Mouse (Mus musculus) embryonic facial prominence, embryonic 12.5 days (tissue): Measurements from ENCODE around the gene Sgca. TPM values are rescaled to one million over a fixed set of nuclear protein-coding genes. Genes with fewer than 3 reads are reported as not detected.
A peak's percentile ranks its signal among the peaks of the same experiment; 100 is the strongest.

ENCODE experiments used
- ATAC-seq: fragments of 200-750 bp; cut with Nextera tagmentation; 2 replicates; pipeline ENCODE4 v1.8.0; 2017; ENCODE audit not compliant: insufficient number of reproducible peaks, insufficient read depth, low FRiP score, low TSS enrichment
- H3K27ac ChIP-seq: fragments of 300-500 bp; sonication (generic); 2 replicates; pipeline ENCODE4 v1.5.1; 2016; ENCODE audit warnings: mild to moderate bottlenecking
- H3K27me3 ChIP-seq: fragments of 300-500 bp; sonication (generic); 2 replicates; pipeline ENCODE4 v1.6.1; 2016; ENCODE audit warnings: mild to moderate bottlenecking, moderate library complexity
- H3K36me3 ChIP-seq: fragments of 300-500 bp; sonication (generic); 2 replicates; pipeline ENCODE4 v1.6.1; 2016; ENCODE audit warnings: mild to moderate bottlenecking
- H3K4me1 ChIP-seq: fragments of 300-500 bp; sonication (generic); 2 replicates; pipeline ENCODE4 v1.6.1; 2016
- H3K4me2 ChIP-seq: fragments of 300-500 bp; sonication (generic); replicated peaks from 2 replicates; pipeline ENCODE4 v1.6.1; 2016; ENCODE audit warnings: mild to moderate bottlenecking, moderate library complexity
- H3K4me3 ChIP-seq: fragments of 300-500 bp; sonication (generic); 2 replicates; pipeline ENCODE4 v1.5.1; 2016; ENCODE audit warnings: mild to moderate bottlenecking
- H3K9ac ChIP-seq: fragments of 300-500 bp; sonication (generic); 2 replicates; pipeline ENCODE4 v1.6.1; 2016; ENCODE audit warnings: mild to moderate bottlenecking, moderate library complexity
- H3K9me3 ChIP-seq: fragments of 300-500 bp; sonication (generic); 2 replicates; pipeline ENCODE4 v1.6.1; 2016; ENCODE audit warnings: mild to moderate bottlenecking, moderate library complexity
- WGBS: fragments of 180-500 bp; shearing (Covaris S2); methylation state at CpG from one replicate; pipeline ENCODE4 v1.1.7; 2016; 5-methylcytosine and 5-hydroxymethylcytosine counted together
- polyA plus RNA-seq: library from polyadenylated mRNA; unstranded; fragments of >200 nt; fragmentation: Nextera tagmentation; extraction: Ambion mirVana; gene quantifications from 2 replicates; pipeline ENCODE4 v1.2.1, GENCODE M21; 2016

The Sgca gene
- polyA plus RNA-seq, 1 experiment from 2014 or later = 1.8 TPM

DNA sequence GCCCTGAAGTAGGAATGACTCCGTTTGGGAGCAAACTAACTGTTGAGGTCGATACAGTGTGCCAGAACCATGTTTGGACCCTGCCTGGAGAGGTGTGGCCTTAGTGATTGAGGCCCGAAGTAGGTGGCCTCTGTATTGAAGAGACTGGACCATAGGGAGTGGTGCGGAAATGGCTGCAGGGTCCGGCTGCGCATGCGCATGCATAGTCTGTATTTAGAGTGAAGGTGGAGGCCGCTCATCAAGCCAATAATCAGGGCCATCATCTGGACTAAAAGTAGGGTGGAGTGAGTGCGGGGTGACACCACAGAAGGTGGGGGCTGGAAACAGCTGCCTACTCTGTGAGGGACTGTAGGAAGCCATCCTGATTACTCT lies 18.4 kb downstream of the Sgca start:
- Histone ChIP-seq H3K27ac (no peak overlapping the region), H3K27me3 (no peaks in the 10 kb centered on the region), H3K4me3 (no peak overlapping the region), H3K9ac (no peak overlapping the region), H3K36me3 (no peaks in the 10 kb centered on the region), H3K4me2 (no peak overlapping the region), H3K4me1 (peaks cover 9% of the 10 kb centered on the region; the same call in 1 of the 2 replicates), H3K9me3 (no peaks in the 10 kb centered on the region)
- no peak for ATAC-seq
- 85% methylated on average over 9 of the region's 9 CpGs for WGBS

GRCm38 (mm10) chr11:94955103-94955502 lies 21.0 kb downstream of the Sgca start:
- ATAC-seq = no peak
- Histone ChIP-seq H3K27ac (peak overlapping the region; percentile 47; the same call in 1 of the 2 replicates), H3K36me3 (peaks cover 19% of the 10 kb centered on the region), H3K27me3 (no peaks in the 10 kb centered on the region), H3K4me1 (peaks cover 10% of the 10 kb centered on the region), H3K4me2 (0 out of 2 replicates have a peak overlapping the region, but pooled peaks have one; percentile 3), H3K4me3 (no peak overlapping the region), H3K9me3 (no peaks in the 10 kb centered on the region), H3K9ac (no peak overlapping the region)
- 45% methylated on average over 9 of the region's 9 CpGs for WGBS

- Histone ChIP-seq H3K9me3 (no peaks in the 10 kb centered on the region), H3K27me3 (no peaks in the 10 kb centered on the region), H3K27ac (0 out of 2 replicates have a peak overlapping the region, but pooled peaks have one; percentile 37), H3K9ac (no peak overlapping the region), H3K36me3 (peaks cover 48% of the 10 kb centered on the region), H3K4me2 (no peak overlapping the region), H3K4me1 (peaks cover 6% of the 10 kb centered on the region), H3K4me3 (no peak overlapping the region)
- WGBS = 13% methylated on average over 6 of the region's 6 CpGs
- no peak for ATAC-seq
Measured at GRCm38 (mm10) chr11:94952169-94952568, 24.0 kb downstream of the Sgca start.

DNA sequence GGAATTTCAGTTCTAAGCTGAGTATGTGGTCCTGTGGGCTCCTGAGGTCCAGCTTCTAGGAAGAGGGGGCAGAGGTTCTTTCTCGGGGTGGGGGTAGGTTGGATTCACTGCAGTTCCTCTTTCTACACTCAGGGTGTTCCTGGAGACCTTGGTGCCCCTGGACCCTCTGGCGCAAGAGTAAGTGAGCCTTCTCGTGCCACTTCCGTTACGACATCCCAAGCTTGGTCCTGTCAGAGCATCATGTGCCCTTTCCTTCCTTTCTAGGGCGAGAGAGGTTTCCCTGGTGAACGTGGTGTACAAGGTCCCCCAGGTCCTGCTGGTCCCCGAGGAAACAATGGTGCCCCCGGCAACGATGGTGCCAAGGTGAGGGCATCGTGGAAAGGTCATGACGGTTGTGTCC lies 30.9 kb downstream of the Sgca start:
- Histone ChIP-seq H3K4me1 (no peaks in the 10 kb centered on the region), H3K9me3 (no peaks in the 10 kb centered on the region), H3K27ac (no peak overlapping the region), H3K36me3 (peaks cover 96% of the 10 kb centered on the region), H3K4me3 (no peak overlapping the region), H3K27me3 (no peaks in the 10 kb centered on the region), H3K4me2 (no peak overlapping the region), H3K9ac (no peak overlapping the region)
- ATAC-seq = no peak
- WGBS = 86% methylated on average over 12 of the region's 12 CpGs

DNA sequence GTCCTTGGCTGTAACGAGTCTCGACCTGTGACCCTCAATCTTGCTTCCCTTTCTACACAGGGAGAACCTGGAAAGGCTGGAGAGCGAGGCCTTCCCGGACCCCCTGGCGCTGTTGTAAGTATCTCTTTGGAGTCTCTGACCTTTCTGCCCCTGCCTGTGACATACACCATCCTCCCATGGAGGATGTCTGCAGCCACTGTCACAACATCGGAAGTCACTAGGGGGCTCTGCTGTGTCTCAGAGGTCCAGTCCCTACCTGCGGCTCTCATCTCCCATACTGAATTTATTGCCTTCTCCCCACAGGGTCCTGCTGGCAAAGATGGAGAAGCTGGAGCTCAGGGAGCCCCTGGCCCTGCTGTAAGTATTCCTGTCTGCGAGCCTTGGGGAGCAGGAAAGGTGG lies 31.8 kb downstream of the Sgca start:
- Histone ChIP-seq H3K4me2 (no peak overlapping the region), H3K4me1 (no peaks in the 10 kb centered on the region), H3K9ac (no peak overlapping the region), H3K36me3 (peaks cover 94% of the 10 kb centered on the region), H3K27ac (no peak overlapping the region), H3K27me3 (no peaks in the 10 kb centered on the region), H3K4me3 (no peak overlapping the region), H3K9me3 (no peaks in the 10 kb centered on the region)
- no peak for ATAC-seq
- 19% methylated on average over 8 of the region's 8 CpGs for WGBS

- no peak overlapping the region for H3K27ac ChIP-seq
- peaks cover 81% of the 10 kb centered on the region for H3K36me3 ChIP-seq
- WGBS = 86% methylated on average over 15 of the region's 15 CpGs
- no peak overlapping the region for H3K4me3 ChIP-seq
- H3K4me2 ChIP-seq = no peak overlapping the region
- no peaks in the 10 kb centered on the region for H3K9me3 ChIP-seq
- no peak overlapping the region for H3K9ac ChIP-seq
- H3K27me3 ChIP-seq = no peaks in the 10 kb centered on the region; the same call in 1 of the 2 replicates
- ATAC-seq = no peak
- peaks cover 8% of the 10 kb centered on the region for H3K4me1 ChIP-seq
Measured at GRCm38 (mm10) chr11:94943054-94943453, 33.1 kb downstream of the Sgca start.

- no peak overlapping the region for H3K4me2 ChIP-seq
- peaks cover 75% of the 10 kb centered on the region for H3K36me3 ChIP-seq
- H3K27ac ChIP-seq = no peak overlapping the region
- no peak overlapping the region for H3K9ac ChIP-seq
- peaks cover 2% of the 10 kb centered on the region; the same call in 1 of the 2 replicates for H3K27me3 ChIP-seq
- no peaks in the 10 kb centered on the region for H3K9me3 ChIP-seq
- peaks cover 11% of the 10 kb centered on the region for H3K4me1 ChIP-seq
- 51% methylated on average over 13 of the region's 13 CpGs for WGBS
- no peak overlapping the region for H3K4me3 ChIP-seq
- no peak for ATAC-seq
Measured at GRCm38 (mm10) chr11:94942282-94943023, 33.7 kb downstream of the Sgca start.

DNA sequence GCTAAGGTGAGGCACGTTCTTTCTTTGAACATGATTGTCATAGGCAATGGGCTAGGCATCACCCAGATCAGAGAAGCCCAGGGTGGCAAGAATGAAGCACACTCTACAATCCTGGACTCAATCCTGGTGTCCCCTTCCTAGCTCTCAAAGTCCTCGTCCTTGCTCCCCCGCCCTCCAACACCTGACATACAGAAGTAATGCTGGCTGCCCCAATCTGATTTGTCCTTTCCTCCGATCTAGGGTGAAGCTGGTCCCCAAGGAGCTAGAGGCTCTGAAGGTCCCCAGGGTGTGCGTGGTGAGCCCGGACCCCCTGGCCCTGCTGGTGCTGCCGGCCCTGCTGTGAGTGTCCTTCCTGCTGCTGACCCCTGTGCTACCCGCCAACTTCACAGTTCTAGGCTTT lies 34.4 kb downstream of the Sgca start:
- Histone ChIP-seq H3K4me3 (no peak overlapping the region), H3K27me3 (peaks cover 2% of the 10 kb centered on the region; the same call in 1 of the 2 replicates), H3K9me3 (no peaks in the 10 kb centered on the region), H3K4me2 (no peak overlapping the region), H3K9ac (no peak overlapping the region), H3K27ac (no peak overlapping the region), H3K4me1 (peaks cover 11% of the 10 kb centered on the region), H3K36me3 (peaks cover 69% of the 10 kb centered on the region)
- ATAC-seq = no peak
- 80% methylated on average over 8 of the region's 8 CpGs for WGBS

DNA sequence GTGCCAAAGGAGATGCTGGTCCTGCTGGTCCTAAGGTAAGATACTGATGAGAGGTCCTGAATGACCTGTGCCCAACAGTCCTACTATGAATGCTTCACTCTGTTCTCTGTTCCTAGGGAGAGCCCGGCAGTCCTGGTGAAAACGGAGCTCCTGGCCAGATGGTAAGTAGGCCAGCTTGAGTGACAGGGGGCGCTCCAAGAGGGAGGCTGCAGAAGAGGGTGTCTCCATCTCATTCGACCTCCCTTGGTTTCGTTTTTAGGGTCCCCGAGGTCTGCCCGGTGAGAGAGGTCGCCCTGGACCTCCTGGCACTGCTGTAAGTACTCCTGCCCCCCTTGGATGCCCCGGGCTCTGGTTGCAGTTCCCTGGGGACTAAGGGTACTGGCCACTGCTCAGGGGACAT lies 35.0 kb downstream of the Sgca start:
- H3K27ac ChIP-seq = no peak overlapping the region

DNA sequence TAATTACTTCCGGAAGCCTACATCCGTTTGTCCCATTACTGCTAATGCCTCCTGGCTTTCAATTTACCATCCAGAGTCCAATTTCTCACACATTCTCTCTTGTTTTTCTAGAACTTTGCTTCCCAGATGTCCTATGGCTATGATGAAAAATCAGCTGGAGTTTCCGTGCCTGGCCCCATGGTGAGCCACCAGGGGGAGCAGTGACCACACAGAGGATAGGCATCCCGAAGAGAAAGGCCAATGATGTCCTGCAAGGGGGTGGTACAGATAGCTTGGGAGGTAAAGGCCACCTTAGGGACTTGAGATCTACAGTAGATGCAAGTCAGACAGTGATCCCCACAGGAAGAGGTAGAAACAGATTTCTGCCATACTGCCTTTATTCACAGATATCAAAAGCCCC lies 36.8 kb downstream of the Sgca start:
- peaks cover 6% of the 10 kb centered on the region for H3K27me3 ChIP-seq
- H3K27ac ChIP-seq = no peak overlapping the region
- peaks cover 28% of the 10 kb centered on the region for H3K4me1 ChIP-seq
- H3K9ac ChIP-seq = no peak overlapping the region
- peaks cover 45% of the 10 kb centered on the region for H3K36me3 ChIP-seq
- no peak overlapping the region for H3K4me3 ChIP-seq
- 13% methylated on average over 4 of the region's 4 CpGs for WGBS
- no peak for ATAC-seq
- H3K4me2 ChIP-seq = no peak overlapping the region; the same call in 1 of the 2 replicates
- no peaks in the 10 kb centered on the region for H3K9me3 ChIP-seq

More for the DNA sequence above, 35.0 kb downstream of the Sgca start:
- H3K4me3 ChIP-seq = no peak overlapping the region
- peaks cover 2% of the 10 kb centered on the region; the same call in 1 of the 2 replicates for H3K27me3 ChIP-seq
- no peak overlapping the region for H3K9ac ChIP-seq
- H3K4me2 ChIP-seq = no peak overlapping the region
- H3K9me3 ChIP-seq = no peaks in the 10 kb centered on the region
- WGBS = 41% methylated on average over 9 of the region's 9 CpGs
- peaks cover 62% of the 10 kb centered on the region for H3K36me3 ChIP-seq
- ATAC-seq = no peak
- H3K4me1 ChIP-seq = peaks cover 11% of the 10 kb centered on the region

GRCm38 (mm10) chr11:94938296-94938695 lies 37.8 kb downstream of the Sgca start:
- H3K4me3 ChIP-seq = peak overlapping the region; percentile 53
- H3K27ac ChIP-seq = no peak overlapping the region
- peak overlapping the region; percentile 54 for H3K9ac ChIP-seq
- WGBS = 26% methylated on average over 9 of the region's 9 CpGs
- ATAC-seq = no peak
- peaks cover 38% of the 10 kb centered on the region for H3K4me1 ChIP-seq
- no peaks in the 10 kb centered on the region for H3K9me3 ChIP-seq
- peak overlapping the region; percentile 65 for H3K4me2 ChIP-seq
- H3K36me3 ChIP-seq = peaks cover 35% of the 10 kb centered on the region
- H3K27me3 ChIP-seq = peaks cover 6% of the 10 kb centered on the region

DNA sequence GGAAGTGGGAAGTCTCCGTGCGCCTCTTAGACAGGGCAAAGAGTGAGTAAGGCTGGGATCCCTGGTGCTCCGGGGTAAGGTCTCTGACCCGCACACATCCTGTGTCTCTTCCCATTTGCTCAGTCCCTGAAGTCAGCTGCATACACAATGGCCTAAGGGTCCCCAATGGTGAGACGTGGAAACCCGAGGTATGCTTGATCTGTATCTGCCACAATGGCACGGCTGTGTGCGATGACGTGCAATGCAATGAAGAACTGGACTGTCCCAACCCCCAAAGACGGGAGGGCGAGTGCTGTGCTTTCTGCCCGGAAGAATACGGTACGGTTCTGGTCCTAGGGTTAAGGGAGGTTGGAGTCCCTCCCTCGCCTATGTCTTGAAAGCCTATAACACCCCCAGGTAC lies 38.3 kb downstream of the Sgca start:
- Histone ChIP-seq H3K4me3 (peak overlapping the region; percentile 53), H3K9me3 (no peaks in the 10 kb centered on the region), H3K27ac (0 out of 2 replicates have a peak overlapping the region, but pooled peaks have one; percentile 32), H3K9ac (peak overlapping the region; percentile 54), H3K4me1 (peaks cover 43% of the 10 kb centered on the region), H3K27me3 (peaks cover 6% of the 10 kb centered on the region), H3K4me2 (peak overlapping the region; percentile 65), H3K36me3 (peaks cover 30% of the 10 kb centered on the region)
- 2% methylated on average over 15 of the region's 15 CpGs for WGBS
- ATAC-seq = peak; percentile 1; the same call in 1 of the 2 replicates
